Mouse (Mus musculus): ENCODE data around the gene Ppia.
"Not testable (repeated sequence)": the region's sequence is repeated elsewhere in the genome, so short reads cannot be mapped to it uniquely, and the experiment has no call there.

Gene Ppia

GRCm38 (mm10) chr11:6414751-6415550 is at the start of gene Ppia:
Ppia (plus strand) TSS chr11:6415443.
- ATAC-seq (ENCODE audit: insufficient number of reproducible peaks, low FRiP score, low TSS enrichment): peak; percentile 21

- ATAC-seq (ENCODE audit: insufficient number of reproducible peaks, low FRiP score, low TSS enrichment): peak; percentile 70; the same call in 1 of the 2 replicates
Observed at GRCm38 (mm10) chr11:6365885-6366284, 49.4 kb upstream of the Ppia start.

- no peak for ATAC-seq (ENCODE audit: insufficient number of reproducible peaks, low FRiP score, low TSS enrichment)
Observed at GRCm38 (mm10) chr11:6366434-6366833, 48.8 kb upstream of the Ppia start.

- no peak for ATAC-seq (ENCODE audit: insufficient number of reproducible peaks, low FRiP score, low TSS enrichment)
Observed at GRCm38 (mm10) chr11:6367156-6367555, 48.1 kb upstream of the Ppia start.

GRCm38 (mm10) chr11:6367986-6368385 is 47.3 kb upstream of the Ppia start:
- ATAC-seq (ENCODE audit: insufficient number of reproducible peaks, low FRiP score, low TSS enrichment): not testable (repeated sequence)

GRCm38 (mm10) chr11:6371376-6372155 is 43.7 kb upstream of the Ppia start:
- no peak for ATAC-seq (ENCODE audit: insufficient number of reproducible peaks, low FRiP score, low TSS enrichment)

GRCm38 (mm10) chr11:6372784-6373183 is 42.5 kb upstream of the Ppia start:
- no peak for ATAC-seq (ENCODE audit: insufficient number of reproducible peaks, low FRiP score, low TSS enrichment)

GRCm38 (mm10) chr11:6380916-6381315 is 34.3 kb upstream of the Ppia start:
- no peak for ATAC-seq (ENCODE audit: insufficient number of reproducible peaks, low FRiP score, low TSS enrichment)

GRCm38 (mm10) chr11:6388126-6388725 is 27.0 kb upstream of the Ppia start:
- ATAC-seq (ENCODE audit: insufficient number of reproducible peaks, low FRiP score, low TSS enrichment): no peak

GRCm38 (mm10) chr11:6388726-6389413 is 26.4 kb upstream of the Ppia start, which contains the start of gene Zmiz2:
Zmiz2 (plus strand) TSS chr11:6389074.
- peak; percentile 96 for ATAC-seq (ENCODE audit: insufficient number of reproducible peaks, low FRiP score, low TSS enrichment)

GRCm38 (mm10) chr11:6389483-6389921 is 25.7 kb upstream of the Ppia start:
- peak; percentile 21; the same call in 1 of the 2 replicates for ATAC-seq (ENCODE audit: insufficient number of reproducible peaks, low FRiP score, low TSS enrichment)

- no peak for ATAC-seq (ENCODE audit: insufficient number of reproducible peaks, low FRiP score, low TSS enrichment)
Observed at GRCm38 (mm10) chr11:6390376-6391053, 24.7 kb upstream of the Ppia start.

GRCm38 (mm10) chr11:6391516-6392276 is 23.5 kb upstream of the Ppia start:
- no peak for ATAC-seq (ENCODE audit: insufficient number of reproducible peaks, low FRiP score, low TSS enrichment)

- ATAC-seq (ENCODE audit: insufficient number of reproducible peaks, low FRiP score, low TSS enrichment): no peak
Observed at GRCm38 (mm10) chr11:6392857-6393256, 22.4 kb upstream of the Ppia start.

GRCm38 (mm10) chr11:6393866-6394265 is 21.4 kb upstream of the Ppia start:
- no peak for ATAC-seq (ENCODE audit: insufficient number of reproducible peaks, low FRiP score, low TSS enrichment)

- ATAC-seq (ENCODE audit: insufficient number of reproducible peaks, low FRiP score, low TSS enrichment): no peak
Observed at GRCm38 (mm10) chr11:6395565-6395964, 19.7 kb upstream of the Ppia start.

GRCm38 (mm10) chr11:6398141-6398540 is 17.1 kb upstream of the Ppia start:
- ATAC-seq (ENCODE audit: insufficient number of reproducible peaks, low FRiP score, low TSS enrichment): no peak

GRCm38 (mm10) chr11:6402515-6403510 is 12.4 kb upstream of the Ppia start:
- no peak for ATAC-seq (ENCODE audit: insufficient number of reproducible peaks, low FRiP score, low TSS enrichment)

All from cerebellum, adult (tissue).